Mouse (Mus musculus) mature B cell (primary cell): Measurements from ENCODE around the gene Lrrc27.

Experiments
- in situ Hi-C: fragments of 300-500 bp; cut with MboI; formaldehyde crosslinking; loops from 2 replicates; pipeline ENCODE4 v1.14.3; 2019

Gene Lrrc27

GRCm38 (mm10) chr7:139239432-139239831, 26.6 kb downstream of the Lrrc27 start:
- in situ Hi-C loops, result loop anchor here (25.0 kb wide), 1 partner anchor 898 kb away; the partner anchor contains the start of gene Mtg1

DNA sequence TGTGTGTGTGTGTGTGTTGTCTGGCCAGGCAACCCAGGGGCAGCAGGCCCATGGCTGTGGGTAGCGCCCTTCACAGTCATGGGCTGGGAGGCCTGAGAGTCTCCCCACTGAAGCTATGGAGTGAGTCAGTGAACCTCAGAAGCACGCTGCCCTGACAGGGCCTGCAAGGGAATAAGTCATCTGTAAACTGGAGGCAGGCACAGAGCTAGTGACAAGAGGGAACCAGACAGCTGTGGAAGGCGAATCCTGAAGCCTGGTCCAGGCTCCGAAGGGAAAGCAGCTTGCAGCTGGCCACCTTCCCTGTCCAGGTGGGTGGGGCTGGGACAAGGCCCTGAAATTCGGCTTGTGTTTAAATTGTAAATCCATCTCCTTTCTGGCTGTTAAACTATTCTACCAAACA, 33.3 kb downstream of the Lrrc27 start:
- in situ Hi-C loops, result loop anchor here (25.0 kb wide), 1 partner anchor 891 kb away; the partner anchor contains the start of gene Mtg1

- in situ Hi-C loops, result loop anchor here (25.0 kb wide), 1 partner anchor 890 kb away; the partner anchor contains the start of gene Mtg1
Measured at GRCm38 (mm10) chr7:139246931-139247880, 34.4 kb downstream of the Lrrc27 start.

DNA sequence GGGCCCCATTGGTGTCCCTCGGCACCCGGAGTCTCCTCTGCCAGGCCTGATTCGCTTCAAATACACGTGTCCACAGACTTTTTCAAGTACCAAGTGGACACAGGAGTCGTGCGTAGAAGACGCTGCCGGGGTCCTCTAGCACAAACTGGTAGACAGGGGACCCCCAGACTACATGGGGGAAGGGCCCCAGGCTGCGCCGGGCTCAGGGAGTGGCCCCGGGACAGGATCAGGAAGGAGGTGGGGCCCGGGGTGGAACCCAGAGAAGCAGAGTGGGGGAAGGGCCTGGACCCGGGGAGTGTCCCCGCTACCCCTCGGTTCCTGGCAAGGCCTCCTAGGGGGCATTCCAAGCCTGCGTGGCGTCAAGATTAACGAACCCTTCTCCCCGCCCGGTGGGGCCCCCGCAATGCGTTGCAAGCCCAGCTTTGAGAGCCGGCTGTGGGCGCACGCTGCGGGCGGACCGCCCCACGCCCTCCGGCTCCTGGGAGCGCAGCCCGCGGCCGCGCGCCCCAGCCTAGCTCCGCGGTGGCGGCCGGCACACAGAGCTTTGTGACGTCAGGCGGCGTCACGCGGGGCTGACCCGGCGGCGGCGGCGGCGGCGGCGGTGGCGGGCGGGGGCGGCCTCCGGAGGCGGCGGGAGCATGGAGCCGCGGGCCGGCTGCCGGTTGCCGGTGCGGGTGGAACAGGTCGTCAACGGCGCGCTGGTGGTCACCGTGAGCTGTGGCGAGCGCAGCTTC, 35.3 kb downstream of the Lrrc27 start, which contains the start of gene Pwwp2b:
Pwwp2b (plus strand) TSS at position 602 of the 734 bp plus-strand sequence.
- in situ Hi-C loops, result loop anchor here (25.0 kb wide), 1 partner anchor 889 kb away; the partner anchor contains the start of gene Mtg1

- in situ Hi-C loops, result loop anchor here (25.0 kb wide), 1 partner anchor 888 kb away; the partner anchor contains the start of gene Mtg1
Measured at GRCm38 (mm10) chr7:139248615-139249405, 36.0 kb downstream of the Lrrc27 start.

DNA sequence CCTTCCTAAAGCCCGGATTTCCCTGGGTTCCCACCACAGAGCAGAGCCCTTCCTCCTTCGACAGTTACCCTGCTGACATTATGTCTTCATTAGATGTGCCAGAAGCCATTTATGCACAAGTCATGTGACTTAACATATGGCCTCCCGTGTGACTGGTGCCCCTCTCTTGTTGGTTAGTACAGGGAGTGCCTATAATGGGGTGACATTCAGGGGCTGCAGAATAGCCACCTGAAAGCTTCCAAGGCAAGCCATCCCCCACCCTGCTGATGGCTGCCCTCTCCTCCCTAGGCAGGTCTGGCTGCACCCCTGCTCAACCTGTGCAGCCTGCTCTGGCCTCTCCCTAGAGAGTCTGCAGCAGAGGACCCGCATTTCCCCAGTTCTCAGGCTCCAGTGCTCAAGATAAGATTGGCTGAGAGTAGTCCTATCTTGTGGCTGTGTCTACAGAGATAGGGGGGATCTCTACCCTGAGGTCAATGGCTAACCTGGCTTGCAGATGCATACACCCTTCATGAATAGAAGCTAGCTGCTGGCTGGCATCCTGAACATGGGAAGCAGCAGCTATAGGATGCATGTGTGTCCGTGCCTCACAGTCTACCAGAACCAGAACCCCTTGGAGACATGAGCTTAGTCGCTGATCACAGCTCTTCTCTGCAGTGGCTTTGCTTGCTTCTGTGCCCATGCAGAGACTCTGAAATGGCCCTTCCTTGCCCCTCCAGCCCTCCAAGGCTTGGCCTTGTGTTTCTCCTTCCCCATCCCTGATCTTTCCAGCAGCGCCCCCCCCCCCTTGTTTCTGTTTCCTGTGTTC, 36.8 kb downstream of the Lrrc27 start:
- in situ Hi-C loops, result loop anchor here (25.0 kb wide), 1 partner anchor 888 kb away; the partner anchor contains the start of gene Mtg1

- in situ Hi-C loops, result no loop called here
Measured at GRCm38 (mm10) chr7:139251881-139252301, 39.1 kb downstream of the Lrrc27 start.

- in situ Hi-C loops, result no loop called here
Measured at GRCm38 (mm10) chr7:139252566-139252965, 39.8 kb downstream of the Lrrc27 start.

DNA sequence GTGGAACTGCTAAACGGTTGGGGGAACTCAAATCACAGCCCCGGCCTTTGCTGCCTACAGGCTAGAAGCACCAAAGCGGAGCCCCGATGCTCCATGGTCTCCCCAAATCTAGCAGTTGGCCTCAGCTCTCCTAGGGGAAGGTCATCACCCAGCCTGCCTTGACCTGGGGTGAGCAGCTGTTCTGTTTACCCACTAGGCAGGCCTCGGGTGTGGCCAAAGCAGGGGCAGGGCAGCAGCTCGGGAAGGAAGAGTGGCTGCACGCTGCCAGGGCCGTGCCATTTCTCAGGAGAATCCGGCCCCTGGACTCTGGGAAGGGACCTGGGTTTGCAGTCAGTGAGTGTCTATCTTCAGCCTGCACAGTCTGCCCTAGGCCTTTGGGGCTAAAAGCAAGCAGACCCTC, 40.2 kb downstream of the Lrrc27 start:
- in situ Hi-C loops, result no loop called here

- in situ Hi-C loops, result no loop called here
Measured at GRCm38 (mm10) chr7:139253462-139253861, 40.7 kb downstream of the Lrrc27 start.

GRCm38 (mm10) chr7:139254626-139255025, 41.8 kb downstream of the Lrrc27 start:
- in situ Hi-C loops, result no loop called here

DNA sequence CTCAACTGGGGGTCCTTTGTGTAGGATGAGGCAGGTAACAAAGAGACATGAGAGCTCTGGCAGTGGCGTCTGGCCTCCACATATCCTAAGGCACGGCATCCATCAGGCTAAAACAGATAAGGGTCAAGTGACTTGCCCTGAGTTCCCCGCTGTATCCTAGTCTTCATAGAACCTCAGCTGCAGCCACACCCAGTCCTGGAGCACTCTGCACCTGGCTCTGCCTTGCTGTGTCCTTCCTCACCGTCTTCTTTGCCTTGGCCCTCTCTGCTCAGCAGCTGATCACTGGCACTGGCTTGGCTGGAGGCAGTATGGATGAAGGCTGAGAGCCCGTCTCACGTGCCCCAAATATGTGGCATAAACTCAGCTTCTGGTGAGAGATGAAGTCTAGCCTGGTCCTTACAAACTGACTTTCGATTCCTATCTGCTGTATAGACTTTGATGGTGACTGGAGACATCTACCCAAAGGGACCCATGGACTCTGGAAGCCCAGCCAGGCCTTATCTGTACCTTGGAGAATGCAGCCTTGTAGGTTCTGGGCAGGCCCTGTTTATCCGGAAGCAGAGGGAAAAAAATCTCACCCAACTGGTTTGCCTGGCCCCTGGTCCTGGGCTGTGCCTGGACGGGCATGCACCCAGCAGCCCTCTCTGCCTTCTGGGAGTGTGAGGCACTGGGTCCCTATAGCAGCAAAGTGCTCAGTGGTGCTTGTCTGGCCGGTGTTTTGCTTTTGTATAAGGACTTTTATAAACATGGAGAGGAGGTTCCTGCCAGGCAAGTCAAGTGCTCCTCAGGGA, 45.2 kb downstream of the Lrrc27 start:
- in situ Hi-C loops, result no loop called here

DNA sequence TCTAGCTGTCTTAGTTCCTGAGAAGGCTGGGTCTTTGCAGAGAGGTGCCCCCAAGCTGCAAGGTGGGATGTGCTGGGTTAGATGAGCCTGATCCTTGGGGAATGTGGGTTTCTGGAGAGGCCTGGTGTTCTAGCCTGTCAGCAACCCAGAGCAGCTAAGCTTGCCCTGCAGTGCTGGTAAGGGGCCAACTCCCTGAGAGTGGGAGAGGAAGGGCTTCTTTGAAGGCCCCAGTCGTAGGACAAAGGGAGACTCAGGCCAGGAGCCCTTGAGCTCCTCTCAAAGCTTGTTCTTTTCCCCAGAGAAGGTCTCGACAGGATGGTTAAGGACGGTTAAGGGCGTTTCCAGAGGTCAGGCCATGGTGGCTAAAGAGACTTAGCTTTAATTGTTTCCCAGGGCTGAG, 51.5 kb downstream of the Lrrc27 start:
- in situ Hi-C loops, result no loop called here

GRCm38 (mm10) chr7:139265634-139266033, 52.8 kb downstream of the Lrrc27 start:
- in situ Hi-C loops, result no loop called here

DNA sequence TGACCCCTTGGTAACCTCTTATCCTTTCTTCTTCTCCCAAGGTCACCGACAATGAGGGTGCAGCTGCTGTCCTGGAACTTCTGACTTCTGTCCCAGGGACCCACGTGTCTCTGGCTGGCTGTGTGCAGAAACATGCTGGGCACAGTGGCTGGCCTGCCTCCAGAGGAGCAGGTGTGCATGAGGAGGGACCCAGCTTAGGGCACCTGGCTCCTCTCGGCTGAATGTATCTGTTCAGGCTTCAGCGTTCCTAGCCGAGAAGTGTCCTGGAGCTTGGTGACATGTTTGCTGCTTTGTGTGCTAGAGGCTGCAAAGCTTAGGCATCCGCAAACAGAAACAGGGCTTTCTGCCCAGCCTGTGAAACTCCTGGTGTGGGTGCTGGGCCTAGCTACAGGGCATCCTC, 53.6 kb downstream of the Lrrc27 start:
- in situ Hi-C loops, result no loop called here

GRCm38 (mm10) chr7:139266886-139267870, 54.4 kb downstream of the Lrrc27 start:
- in situ Hi-C loops, result no loop called here

DNA sequence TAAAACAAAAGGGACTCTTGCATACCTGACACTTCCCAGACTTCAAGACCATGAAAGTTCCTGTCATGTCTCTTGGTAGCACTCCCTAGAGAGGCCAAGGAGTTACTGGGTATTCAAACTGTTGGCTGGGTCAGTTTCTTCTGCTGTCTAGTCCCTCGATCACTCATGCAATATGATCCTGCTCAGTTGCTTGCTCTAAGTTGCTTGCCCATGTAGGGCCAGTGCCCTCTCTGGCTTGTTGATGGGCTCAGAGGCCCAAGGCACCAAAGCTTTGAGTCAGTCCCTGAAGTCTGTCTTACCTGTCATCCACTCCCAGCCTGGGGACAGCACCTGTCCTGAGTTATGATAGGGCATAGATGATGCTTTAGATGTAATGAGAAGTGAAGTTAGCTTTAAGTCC, 58.0 kb downstream of the Lrrc27 start:
- in situ Hi-C loops, result no loop called here

DNA sequence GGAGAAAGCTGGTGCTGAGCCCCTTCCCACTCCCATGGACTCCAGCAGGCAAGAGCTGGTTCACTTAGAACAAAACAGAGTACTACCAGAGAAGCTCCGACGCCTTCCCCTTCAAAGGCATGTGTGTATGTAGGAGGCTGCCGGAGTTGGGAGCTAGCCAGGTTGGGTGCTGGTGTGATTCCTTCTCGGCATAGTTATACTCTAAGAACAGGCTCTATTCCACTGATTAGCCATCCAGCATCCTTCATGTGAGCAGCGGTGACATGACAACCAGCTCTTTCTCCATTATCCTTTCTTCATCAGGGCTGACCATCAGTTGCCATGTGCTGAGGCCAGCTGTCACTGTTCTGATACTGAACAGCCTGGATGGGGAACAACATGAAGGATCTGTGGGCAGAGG, 59.1 kb downstream of the Lrrc27 start:
- in situ Hi-C loops, result no loop called here
